Mouse (Mus musculus) limb, embryonic 15.5 days (tissue): ENCODE data around the gene Fbxo44. TPM values are rescaled to one million over a fixed set of nuclear protein-coding genes. Genes with fewer than 3 reads are reported as not detected.
A peak's percentile ranks its signal among the peaks of the same experiment; 100 is the strongest.
"Not testable (repeated sequence)": the region's sequence is repeated elsewhere in the genome, so short reads cannot be mapped to it uniquely, and the experiment has no call there.

Experiments
- ATAC-seq: fragments of 200-750 bp; cut with Nextera tagmentation; 2 replicates; pipeline ENCODE4 v1.8.0; 2017; ENCODE audit warnings: low read depth, moderate TSS enrichment; ENCODE audit not compliant: insufficient number of reproducible peaks, low FRiP score, low TSS enrichment
- H3K27ac ChIP-seq: fragments of 300-500 bp; sonication (generic); 2 replicates; pipeline ENCODE4 v1.5.1; 2015; ENCODE audit warnings: moderate library complexity, mild to moderate bottlenecking, inconsistent platforms
- H3K27me3 ChIP-seq: fragments of 300-500 bp; sonication (generic); 2 replicates; pipeline ENCODE4 v1.6.1; 2015; ENCODE audit warnings: inconsistent platforms
- H3K36me3 ChIP-seq: fragments of 300-500 bp; sonication (generic); 2 replicates; pipeline ENCODE4 v1.6.1; 2015; ENCODE audit warnings: inconsistent platforms
- H3K4me1 ChIP-seq: fragments of 300-500 bp; sonication (generic); 2 replicates; pipeline ENCODE4 v1.6.1; 2015; ENCODE audit warnings: inconsistent platforms
- H3K4me2 ChIP-seq: fragments of 300-500 bp; sonication (generic); 2 replicates; pipeline ENCODE4 v1.6.1; 2015; ENCODE audit warnings: mild to moderate bottlenecking, inconsistent platforms
- H3K4me3 ChIP-seq: fragments of 300-500 bp; sonication (generic); 2 replicates; pipeline ENCODE4 v1.5.1; 2015; ENCODE audit warnings: mild to moderate bottlenecking, inconsistent platforms
- H3K9ac ChIP-seq: fragments of 300-500 bp; sonication (generic); 2 replicates; pipeline ENCODE4 v1.6.1; 2015; ENCODE audit warnings: inconsistent platforms
- H3K9me3 ChIP-seq: fragments of 300-500 bp; sonication (generic); 2 replicates; pipeline ENCODE4 v1.6.1; 2016; ENCODE audit warnings: inconsistent platforms
- WGBS: fragments of 180-500 bp; shearing (Covaris S2); methylation state at CpG from one replicate; pipeline ENCODE4 v1.1.7; 2015; 5-methylcytosine and 5-hydroxymethylcytosine counted together
- polyA plus RNA-seq: library from polyadenylated mRNA; unstranded; fragments of >200 nt; fragmentation: Nextera tagmentation; extraction: Ambion mirVana; gene quantifications from 2 replicates; pipeline ENCODE4 v1.2.1, GENCODE M21; 2015

The Fbxo44 gene
- polyA plus RNA-seq, 1 experiment from 2014 or later: 6.5 TPM

DNA sequence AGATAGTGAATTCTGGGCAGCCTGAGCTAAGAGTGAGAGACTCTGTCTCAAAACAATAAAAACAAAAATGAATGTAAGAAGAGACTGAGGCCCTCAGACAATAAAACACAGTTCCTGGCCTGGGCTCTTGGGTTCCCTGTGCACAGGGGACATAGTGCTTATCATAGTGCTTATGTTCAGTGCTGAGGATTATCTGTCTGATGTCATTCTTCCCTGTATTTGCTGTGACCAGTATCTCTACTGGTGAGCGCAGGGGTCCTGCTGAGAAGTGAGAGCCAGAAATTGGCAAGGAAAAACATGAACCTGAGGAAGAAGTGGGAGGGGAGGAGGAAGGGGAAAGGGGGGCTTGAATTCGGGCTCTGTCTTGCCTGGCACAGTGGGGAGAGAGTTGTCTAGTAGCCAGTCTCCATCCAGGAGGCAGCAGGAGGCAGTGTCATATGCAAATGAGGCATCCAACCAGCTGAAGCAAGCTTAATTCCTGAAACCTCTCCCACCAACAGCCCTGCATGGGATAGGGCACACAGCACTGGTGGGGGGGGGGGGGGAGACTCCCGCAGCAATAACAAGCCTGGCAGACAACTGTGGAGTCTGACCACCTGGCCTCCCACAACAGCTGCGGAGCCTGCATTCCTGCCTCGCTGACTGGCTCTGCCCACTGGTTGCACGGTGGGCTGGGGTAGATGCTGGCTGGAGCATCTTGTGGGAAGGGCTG, 38.1 kb downstream of the Fbxo44 start:
- Histone ChIP-seq H3K4me1 (0 out of 2 replicates have a peak, but pooled peaks cover 3% of the 10 kb centered on the region), H3K4me3 (no peak overlapping the region), H3K27ac (no peak overlapping the region), H3K27me3 (no peaks in the 10 kb centered on the region), H3K9ac (no peak overlapping the region), H3K9me3 (no peaks in the 10 kb centered on the region), H3K4me2 (no peak overlapping the region), H3K36me3 (no peaks in the 10 kb centered on the region)
- ATAC-seq: peak; percentile 80
- 12% methylated on average over 6 of the region's 6 CpGs for WGBS

- 78% methylated on average over 4 of the region's 4 CpGs for WGBS
- Histone ChIP-seq H3K36me3 (no peaks in the 10 kb centered on the region), H3K4me3 (no peak overlapping the region), H3K27ac (no peak overlapping the region), H3K4me1 (0 out of 2 replicates have a peak, but pooled peaks cover 3% of the 10 kb centered on the region), H3K9me3 (no peaks in the 10 kb centered on the region), H3K9ac (no peak overlapping the region), H3K27me3 (no peaks in the 10 kb centered on the region), H3K4me2 (no peak overlapping the region)
- no peak for ATAC-seq
Measured at GRCm38 (mm10) chr4:148121362-148121761, 38.9 kb downstream of the Fbxo44 start.

GRCm38 (mm10) chr4:148120555-148120954, 39.7 kb downstream of the Fbxo44 start:
- no peaks in the 10 kb centered on the region for H3K36me3 ChIP-seq
- no peak overlapping the region for H3K9ac ChIP-seq
- no peak overlapping the region for H3K27ac ChIP-seq
- 72% methylated on average over 9 of the region's 9 CpGs for WGBS
- no peak overlapping the region for H3K4me3 ChIP-seq
- ATAC-seq: no peak
- H3K9me3 ChIP-seq: no peaks in the 10 kb centered on the region
- H3K4me2 ChIP-seq: no peak overlapping the region
- H3K27me3 ChIP-seq: 0 out of 2 replicates have a peak, but pooled peaks cover under 1% of the 10 kb centered on the region
- peaks cover 4% of the 10 kb centered on the region for H3K4me1 ChIP-seq

DNA sequence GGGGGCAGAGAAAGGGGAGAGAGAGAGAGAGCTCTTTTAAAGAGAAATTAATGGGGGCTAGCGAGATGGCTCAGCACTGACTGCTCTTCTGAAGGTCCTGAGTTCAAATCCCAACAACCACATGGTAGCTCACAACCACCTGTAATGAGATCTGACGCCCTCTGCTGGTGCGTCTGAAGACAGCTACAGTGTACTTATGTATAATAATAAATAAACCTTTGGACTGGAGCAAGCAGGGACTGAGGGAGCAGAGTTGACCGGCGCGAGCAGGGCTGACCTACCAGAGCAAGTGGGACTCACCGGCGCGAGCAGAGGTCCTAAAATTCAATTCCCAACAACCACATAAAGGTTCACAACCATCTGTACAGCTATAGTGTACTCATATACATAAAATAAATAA, 40.7 kb downstream of the Fbxo44 start:
- WGBS: 90% methylated on average over 9 of the region's 9 CpGs
- not testable (repeated sequence) for H3K9me3 ChIP-seq, H3K9ac ChIP-seq

DNA sequence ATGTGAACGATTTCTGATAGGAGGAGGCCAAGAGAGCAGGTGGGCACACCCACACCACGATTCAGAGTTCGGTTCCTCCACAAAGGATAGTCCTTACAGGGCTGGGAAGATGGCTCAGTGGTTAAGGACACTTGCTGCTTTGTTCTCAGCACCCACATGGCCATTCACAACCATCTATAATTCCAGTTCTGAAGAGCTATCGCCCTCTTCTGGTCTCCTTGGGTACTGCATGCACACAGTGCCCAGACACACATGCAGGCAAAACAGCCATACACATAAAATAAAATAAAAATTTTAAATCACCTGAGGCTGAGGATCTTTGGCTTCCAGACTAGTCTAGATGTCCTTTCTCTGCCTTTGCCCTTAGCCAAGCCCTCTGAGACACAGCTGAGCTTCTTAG, 42.9 kb downstream of the Fbxo44 start:
- Histone ChIP-seq H3K4me3 (no peak overlapping the region), H3K9me3 (no peaks in the 10 kb centered on the region), H3K27me3 (peaks cover 7% of the 10 kb centered on the region; the same call in 1 of the 2 replicates), H3K9ac (no peak overlapping the region), H3K36me3 (no peaks in the 10 kb centered on the region), H3K4me2 (no peak overlapping the region), H3K4me1 (peaks cover 10% of the 10 kb centered on the region), H3K27ac (no peak overlapping the region)
- ATAC-seq: no peak
- 75% methylated on average over 4 of the region's 4 CpGs for WGBS

More for the DNA sequence above, 40.7 kb downstream of the Fbxo44 start:
- not testable (repeated sequence) for H3K27me3 ChIP-seq, H3K4me3 ChIP-seq, H3K4me2 ChIP-seq, ATAC-seq, H3K36me3 ChIP-seq, H3K27ac ChIP-seq
- H3K4me1 ChIP-seq: peaks cover 12% of the 10 kb centered on the region

DNA sequence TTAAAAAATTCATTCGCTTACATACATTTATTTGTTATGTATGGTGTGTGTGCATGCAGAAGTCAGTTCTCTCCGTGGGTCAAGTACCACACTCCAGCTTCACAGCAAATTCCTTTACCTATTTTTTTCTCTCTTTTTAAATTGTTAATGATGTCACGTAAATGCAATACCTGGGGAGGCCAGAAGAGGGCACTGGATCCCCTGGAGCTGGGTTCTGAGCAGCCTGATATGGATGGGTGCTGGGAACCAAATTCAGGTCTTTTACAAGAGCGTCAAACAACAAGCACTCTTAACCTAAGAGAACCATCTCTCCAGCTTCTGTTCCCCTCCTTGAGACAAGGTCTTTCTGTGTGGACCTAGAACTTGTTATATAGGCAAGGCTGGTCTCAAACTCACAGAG, 43.6 kb downstream of the Fbxo44 start:
- ATAC-seq: no peak
- Histone ChIP-seq H3K27me3 (peaks cover 7% of the 10 kb centered on the region; the same call in 1 of the 2 replicates), H3K4me1 (peaks cover 9% of the 10 kb centered on the region), H3K27ac (no peak overlapping the region), H3K36me3 (no peaks in the 10 kb centered on the region), H3K4me3 (no peak overlapping the region), H3K9ac (no peak overlapping the region), H3K9me3 (no peaks in the 10 kb centered on the region), H3K4me2 (no peak overlapping the region)
- WGBS: 78% methylated on average over 4 of the region's 4 CpGs

- Histone ChIP-seq H3K4me2 (0 out of 2 replicates have a peak overlapping the region, but pooled peaks have one; percentile 10), H3K9ac (no peak overlapping the region), H3K4me3 (no peak overlapping the region), H3K4me1 (peaks cover 9% of the 10 kb centered on the region), H3K9me3 (no peaks in the 10 kb centered on the region), H3K36me3 (no peaks in the 10 kb centered on the region), H3K27me3 (peaks cover 7% of the 10 kb centered on the region; the same call in 1 of the 2 replicates), H3K27ac (no peak overlapping the region)
- ATAC-seq: 0 out of 2 replicates have a peak, but pooled peaks have one; percentile 7
- 3% methylated on average over 15 of the region's 15 CpGs for WGBS
Measured at GRCm38 (mm10) chr4:148115467-148115866, 44.8 kb downstream of the Fbxo44 start.

- no peaks in the 10 kb centered on the region for H3K36me3 ChIP-seq
- H3K27me3 ChIP-seq: peaks cover 7% of the 10 kb centered on the region; the same call in 1 of the 2 replicates
- 8% methylated on average over 15 of the region's 15 CpGs for WGBS
- no peak overlapping the region for H3K4me3 ChIP-seq
- H3K9ac ChIP-seq: no peak overlapping the region
- H3K9me3 ChIP-seq: no peaks in the 10 kb centered on the region
- peaks cover 9% of the 10 kb centered on the region for H3K4me1 ChIP-seq
- peak overlapping the region; percentile 33; the same call in 1 of the 2 replicates for H3K4me2 ChIP-seq
- no peak overlapping the region for H3K27ac ChIP-seq
- ATAC-seq: no peak; the same call in 1 of the 2 replicates
Measured at GRCm38 (mm10) chr4:148114758-148115391, 45.4 kb downstream of the Fbxo44 start.

GRCm38 (mm10) chr4:148112519-148112918, 47.8 kb downstream of the Fbxo44 start:
- Histone ChIP-seq H3K27ac (no peak overlapping the region), H3K9ac (no peak overlapping the region), H3K9me3 (no peaks in the 10 kb centered on the region), H3K36me3 (no peaks in the 10 kb centered on the region), H3K4me1 (peaks cover 18% of the 10 kb centered on the region), H3K27me3 (peaks cover 7% of the 10 kb centered on the region; the same call in 1 of the 2 replicates), H3K4me2 (no peak overlapping the region), H3K4me3 (no peak overlapping the region)
- WGBS: 77% methylated on average over 12 of the region's 12 CpGs
- ATAC-seq: no peak

GRCm38 (mm10) chr4:148109215-148109614, 51.1 kb downstream of the Fbxo44 start:
- Histone ChIP-seq H3K27ac (no peak overlapping the region), H3K27me3 (no peaks in the 10 kb centered on the region), H3K4me3 (no peak overlapping the region), H3K4me1 (peaks cover 10% of the 10 kb centered on the region), H3K9me3 (no peaks in the 10 kb centered on the region), H3K4me2 (no peak overlapping the region), H3K36me3 (no peaks in the 10 kb centered on the region), H3K9ac (no peak overlapping the region)
- 74% methylated on average over 5 of the region's 5 CpGs for WGBS
- no peak for ATAC-seq

DNA sequence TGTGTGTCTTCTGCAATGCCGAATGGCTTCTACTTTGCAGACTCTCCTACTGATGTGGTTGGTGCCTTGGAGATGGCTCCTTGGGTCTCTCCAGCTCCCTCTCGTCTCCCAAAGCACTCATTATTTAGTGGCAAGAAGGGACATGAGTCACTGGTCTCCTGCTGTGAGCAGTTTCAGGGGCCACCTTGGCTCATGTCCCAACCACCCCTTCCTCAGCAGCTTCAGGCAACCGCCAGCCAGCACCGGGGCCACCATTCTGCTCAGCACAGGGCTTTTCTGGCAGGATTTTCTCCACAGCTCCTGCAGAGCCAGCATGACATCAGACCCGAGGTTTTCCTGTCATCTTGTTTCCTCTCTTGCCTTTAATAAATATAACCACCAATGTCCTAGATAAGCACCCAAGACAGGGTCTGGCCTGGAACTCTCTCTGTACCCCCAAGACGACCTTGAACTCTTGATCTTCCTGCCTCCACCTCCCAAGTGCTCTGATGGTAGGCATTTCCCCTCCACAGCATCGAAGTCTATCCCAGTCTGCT, 51.6 kb downstream of the Fbxo44 start:
- H3K4me1 ChIP-seq: peaks cover 10% of the 10 kb centered on the region
- H3K9ac ChIP-seq: no peak overlapping the region
- H3K36me3 ChIP-seq: no peaks in the 10 kb centered on the region
- no peak for ATAC-seq
- H3K9me3 ChIP-seq: no peaks in the 10 kb centered on the region
- no peak overlapping the region for H3K4me3 ChIP-seq
- WGBS: 50% methylated on average over 7 of the region's 7 CpGs
- no peak overlapping the region for H3K27ac ChIP-seq
- H3K27me3 ChIP-seq: no peaks in the 10 kb centered on the region
- no peak overlapping the region for H3K4me2 ChIP-seq
